ENCODE assay signal across 8 mouse cellular contexts in the genomic region with DNA sequence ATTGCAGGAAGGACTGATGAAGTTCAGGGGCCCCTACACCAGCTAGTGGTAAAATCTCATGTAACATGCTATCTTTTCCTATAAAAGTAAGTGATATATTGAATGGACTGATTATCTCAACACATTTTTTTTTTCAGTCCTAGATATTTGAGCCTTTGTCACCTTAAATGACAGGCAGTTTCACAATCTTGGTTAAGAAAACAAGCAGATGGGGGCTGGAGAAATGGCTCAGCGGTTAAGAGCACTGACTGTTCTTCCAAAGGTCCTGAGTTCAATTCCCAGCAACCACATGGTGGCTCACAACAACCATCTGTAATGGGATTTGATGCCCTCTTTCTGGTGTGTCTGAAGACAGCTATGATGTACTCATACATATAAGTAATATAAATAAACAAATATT. TPM values are rescaled to one million over a fixed set of nuclear protein-coding genes. Genes with fewer than 3 reads are reported as not detected.
DNase-seq lines count a peak whose midpoint lies in the region; ATAC-seq and TF ChIP-seq lines count a peak whose summit lies in the region.

No protein-coding gene starts in this region.

- 57% methylated on average over 1 of the region's 1 CpGs for WGBS in lung, embryonic 16.5 days
- 78% methylated on average over 1 of the region's 1 CpGs for WGBS in forebrain, embryonic 15.5 days
- 72% methylated on average over 1 of the region's 1 CpGs for WGBS in liver, embryonic 11.5 days
- 63% methylated on average over 1 of the region's 1 CpGs for WGBS in stomach, embryonic 14.5 days
- 93% methylated on average over 1 of the region's 1 CpGs for WGBS in thymus, adult 2 months

- H3K4me3 ChIP-seq in lung, embryonic 16.5 days (ENCODE audit: low read length) = no peak overlapping the region; the same call in 1 of the 2 replicates
- 0 out of 2 replicates have a peak overlapping the region, but pooled peaks have one; percentile 91 for H3K4me3 ChIP-seq in forebrain, embryonic 15.5 days
- no peak overlapping the region; the same call in 1 of the 2 replicates for H3K4me3 ChIP-seq in liver, embryonic 11.5 days (ENCODE audit: low read depth, low read length)
- H3K4me3 ChIP-seq in stomach, embryonic 14.5 days (ENCODE audit: low read depth, low read length) = peak overlapping the region; percentile 81; the same call in 1 of the 2 replicates
- H3K4me3 ChIP-seq in thymus, adult 2 months (ENCODE audit: control insufficient read depth, insufficient read depth, low read length) = no peak overlapping the region

- H3K27ac ChIP-seq in lung, embryonic 16.5 days (ENCODE audit: low read length) = peak overlapping the region; percentile 75; the same call in 1 of the 2 replicates
- no peak overlapping the region for H3K27ac ChIP-seq in forebrain, embryonic 15.5 days (replicated peaks)
- H3K27ac ChIP-seq in liver, embryonic 11.5 days (ENCODE audit: low read depth, low read length) = no peak overlapping the region
- H3K27ac ChIP-seq in stomach, embryonic 14.5 days (ENCODE audit: low read length) = no peak overlapping the region
- H3K27ac ChIP-seq in thymus, adult 2 months (ENCODE audit: control insufficient read depth, insufficient read depth, low read length) = no peak overlapping the region

- H3K4me2 ChIP-seq in lung, embryonic 16.5 days (ENCODE audit: low read depth, low read length) = peak overlapping the region; percentile 94
- H3K4me2 ChIP-seq in forebrain, embryonic 15.5 days (replicated peaks) = peak overlapping the region; percentile 90
- peak overlapping the region; percentile 98 for H3K4me2 ChIP-seq in liver, embryonic 11.5 days
- peak overlapping the region; percentile 90 for H3K4me2 ChIP-seq in stomach, embryonic 14.5 days (replicated peaks; ENCODE audit: low read depth, low read length)

- H3K27me3 ChIP-seq in lung, embryonic 16.5 days (ENCODE audit: control insufficient read depth, insufficient read depth, low read depth, low read length) = no peaks in the 10 kb centered on the region
- no peaks in the 10 kb centered on the region for H3K27me3 ChIP-seq in forebrain, embryonic 15.5 days
- no peaks in the 10 kb centered on the region for H3K27me3 ChIP-seq in liver, embryonic 11.5 days (replicated peaks; ENCODE audit: control insufficient read depth, insufficient read depth, low read length)
- no peaks in the 10 kb centered on the region for H3K27me3 ChIP-seq in stomach, embryonic 14.5 days (ENCODE audit: control insufficient read depth, insufficient read depth, low read length)
- no peaks in the 10 kb centered on the region for H3K27me3 ChIP-seq in thymus, adult 2 months (ENCODE audit: control insufficient read depth, insufficient read depth, low read length)

- H3K4me1 ChIP-seq in lung, embryonic 16.5 days (replicated peaks; ENCODE audit: control insufficient read depth, insufficient read depth, low read length) = peaks cover 7% of the 10 kb centered on the region
- peaks cover 10% of the 10 kb centered on the region for H3K4me1 ChIP-seq in forebrain, embryonic 15.5 days
- H3K4me1 ChIP-seq in liver, embryonic 11.5 days (replicated peaks; ENCODE audit: control insufficient read depth, insufficient read depth, low read length) = peaks cover 14% of the 10 kb centered on the region
- no peaks in the 10 kb centered on the region; the same call in 1 of the 2 replicates for H3K4me1 ChIP-seq in stomach, embryonic 14.5 days (ENCODE audit: control insufficient read depth, insufficient read depth, low read length)
- peaks cover 8% of the 10 kb centered on the region for H3K4me1 ChIP-seq in thymus, adult 2 months (replicated peaks; ENCODE audit: control insufficient read depth, insufficient read depth, low read length)

- no peak overlapping the region; the same call in 1 of the 2 replicates for H3K9ac ChIP-seq in lung, embryonic 16.5 days (ENCODE audit: low read length)
- H3K9ac ChIP-seq in forebrain, embryonic 15.5 days (replicated peaks) = no peak overlapping the region
- no peak overlapping the region; the same call in 1 of the 2 replicates for H3K9ac ChIP-seq in liver, embryonic 11.5 days (ENCODE audit: low read depth, low read length)
- H3K9ac ChIP-seq in stomach, embryonic 14.5 days (replicated peaks; ENCODE audit: low read depth, low read length) = 0 out of 2 replicates have a peak overlapping the region, but pooled peaks have one; percentile 79

- no peak for DNase-seq in lung, postnatal 10 days
- DNase-seq in liver, embryonic 11.5 days (ENCODE audit: low spot score) = no peak
- DNase-seq in spleen, adult 12 weeks (ENCODE audit: low spot score) = no peak
- DNase-seq in thymus, adult 2 months = no peak

- TF ChIP-seq CTCF in thymus, adult 2 months (IDR thresholded peaks at IDR 0.05; ENCODE audit: borderline replicate concordance, control insufficient read depth, extremely low read depth, insufficient read depth, low read length, poor library complexity) = no peak

- TF ChIP-seq POLR2A in thymus, adult 2 months (IDR thresholded peaks at IDR 0.05; ENCODE audit: control insufficient read depth, extremely low read depth, insufficient read depth, low read length, poor library complexity) = no peak

- no peak for ATAC-seq in lung, embryonic 16.5 days (ENCODE audit: low read depth)
- ATAC-seq in forebrain, embryonic 15.5 days (replicated peaks) = no peak
- no peak for ATAC-seq in liver, embryonic 11.5 days (replicated peaks; ENCODE audit: low FRiP score)
- ATAC-seq in stomach, embryonic 14.5 days (ENCODE audit: insufficient number of reproducible peaks, insufficient read depth, low FRiP score, low read depth) = no peak
- no peak for ATAC-seq in erythroid progenitor cell, adult 5-6 weeks (replicated peaks; ENCODE audit: low FRiP score, poor library complexity, severe bottlenecking)

- no peaks in the 10 kb centered on the region for H3K9me3 ChIP-seq in lung, embryonic 16.5 days (ENCODE audit: control insufficient read depth, low read length)
- no peaks in the 10 kb centered on the region for H3K9me3 ChIP-seq in forebrain, embryonic 15.5 days
- no peaks in the 10 kb centered on the region for H3K9me3 ChIP-seq in liver, embryonic 11.5 days (ENCODE audit: control insufficient read depth, low read length)
- H3K9me3 ChIP-seq in stomach, embryonic 14.5 days (ENCODE audit: control insufficient read depth, low read depth, low read length) = no peaks in the 10 kb centered on the region

- H3K36me3 ChIP-seq in lung, embryonic 16.5 days (ENCODE audit: control insufficient read depth, insufficient read depth, low read length) = no peaks in the 10 kb centered on the region; the same call in 1 of the 2 replicates
- H3K36me3 ChIP-seq in forebrain, embryonic 15.5 days = peaks cover 17% of the 10 kb centered on the region; the same call in 1 of the 2 replicates
- H3K36me3 ChIP-seq in liver, embryonic 11.5 days (ENCODE audit: control insufficient read depth, insufficient read depth, low read length) = peaks cover 3% of the 10 kb centered on the region; the same call in 1 of the 2 replicates
- H3K36me3 ChIP-seq in stomach, embryonic 14.5 days (ENCODE audit: control insufficient read depth, insufficient read depth, low read length) = peaks cover 10% of the 10 kb centered on the region
- H3K36me3 ChIP-seq in thymus, adult 2 months (ENCODE audit: control insufficient read depth, insufficient read depth, low read length) = no peaks in the 10 kb centered on the region; the same call in 1 of the 2 replicates

RNA-seq across cellular contexts. Expression of a gene that starts 1.7 kb away (rescaled TPM):
- polyA plus RNA-seq in lung, embryonic 16.5 days (2015; fragmentation: Nextera tagmentation; extraction: Ambion mirVana) = 76.4 and 94.8 TPM in 2 replicates
- polyA plus RNA-seq in forebrain, embryonic 15.5 days (2015; fragmentation: Nextera tagmentation; extraction: Ambion mirVana) = 50.9 and 56.7 TPM in 2 replicates
- 39.6 and 47.7 TPM in 2 replicates for polyA plus RNA-seq in liver, embryonic 11.5 days (2014; fragmentation: Nextera tagmentation; extraction: Ambion mirVana)
- 87.7 and 93.3 TPM in 2 replicates for polyA plus RNA-seq in stomach, embryonic 14.5 days (2014; fragmentation: Nextera tagmentation; extraction: Ambion mirVana)
- 23.1 and 45.3 TPM in 2 replicates for total RNA-seq in erythroid progenitor cell, adult 5-6 weeks (2015; ENCODE audit: low replicate concordance)
- 38.9 and 50.2 TPM in 2 replicates for total RNA-seq in erythroid progenitor cell, adult 5-6 weeks (2017; ENCODE audit: low replicate concordance)
- polyA plus RNA-seq in thymus, adult 2 months (2012; rRNA removed) = 37.5 and 43.5 TPM in 2 replicates

RNA-seq across cellular contexts. Expression of a gene that starts 24.1 kb away (rescaled TPM):
- polyA plus RNA-seq in lung, embryonic 16.5 days (2015; fragmentation: Nextera tagmentation; extraction: Ambion mirVana) = 73.0 and 76.9 TPM in 2 replicates
- polyA plus RNA-seq in forebrain, embryonic 15.5 days (2015; fragmentation: Nextera tagmentation; extraction: Ambion mirVana) = 61.3 and 66.6 TPM in 2 replicates
- polyA plus RNA-seq in liver, embryonic 11.5 days (2014; fragmentation: Nextera tagmentation; extraction: Ambion mirVana) = 97.1 and 104 TPM in 2 replicates
- 85.5 and 87.7 TPM in 2 replicates for polyA plus RNA-seq in stomach, embryonic 14.5 days (2014; fragmentation: Nextera tagmentation; extraction: Ambion mirVana)
- 24.3 and 25.2 TPM in 2 replicates for total RNA-seq in erythroid progenitor cell, adult 5-6 weeks (2015; ENCODE audit: low replicate concordance)
- 19.6 and 30.0 TPM in 2 replicates for total RNA-seq in erythroid progenitor cell, adult 5-6 weeks (2017; ENCODE audit: low replicate concordance)
- 46.4 and 53.1 TPM in 2 replicates for polyA plus RNA-seq in thymus, adult 2 months (2012; rRNA removed)

RNA-seq across cellular contexts. Expression of a gene that starts 27.0 kb away (rescaled TPM):
- polyA plus RNA-seq in lung, embryonic 16.5 days (2015; fragmentation: Nextera tagmentation; extraction: Ambion mirVana) = 1.3 TPM in 2 replicates
- polyA plus RNA-seq in forebrain, embryonic 15.5 days (2015; fragmentation: Nextera tagmentation; extraction: Ambion mirVana) = 0.08 and 0.13 TPM in 2 replicates
- polyA plus RNA-seq in liver, embryonic 11.5 days (2014; fragmentation: Nextera tagmentation; extraction: Ambion mirVana) = 6.3 and 7.1 TPM in 2 replicates
- 0.38 and 0.39 TPM in 2 replicates for polyA plus RNA-seq in stomach, embryonic 14.5 days (2014; fragmentation: Nextera tagmentation; extraction: Ambion mirVana)
- 4.3 and 5.0 TPM in 2 replicates for total RNA-seq in erythroid progenitor cell, adult 5-6 weeks (2015; ENCODE audit: low replicate concordance)
- total RNA-seq in erythroid progenitor cell, adult 5-6 weeks (2017; ENCODE audit: low replicate concordance) = 1.7 and 3.4 TPM in 2 replicates
- polyA plus RNA-seq in thymus, adult 2 months (2012; rRNA removed) = 9.3 and 9.5 TPM in 2 replicates

RNA-seq across cellular contexts. Expression of a gene that starts 41.3 kb away (rescaled TPM):
- 41.7 and 48.4 TPM in 2 replicates for polyA plus RNA-seq in lung, embryonic 16.5 days (2015; fragmentation: Nextera tagmentation; extraction: Ambion mirVana)
- 35.2 and 35.6 TPM in 2 replicates for polyA plus RNA-seq in forebrain, embryonic 15.5 days (2015; fragmentation: Nextera tagmentation; extraction: Ambion mirVana)
- 47.7 and 49.8 TPM in 2 replicates for polyA plus RNA-seq in liver, embryonic 11.5 days (2014; fragmentation: Nextera tagmentation; extraction: Ambion mirVana)
- 47.7 and 48.1 TPM in 2 replicates for polyA plus RNA-seq in stomach, embryonic 14.5 days (2014; fragmentation: Nextera tagmentation; extraction: Ambion mirVana)
- total RNA-seq in erythroid progenitor cell, adult 5-6 weeks (2015; ENCODE audit: low replicate concordance) = 1.4 and 6.3 TPM in 2 replicates
- 3.6 and 12.2 TPM in 2 replicates for total RNA-seq in erythroid progenitor cell, adult 5-6 weeks (2017; ENCODE audit: low replicate concordance)
- 37.0 and 38.4 TPM in 2 replicates for polyA plus RNA-seq in thymus, adult 2 months (2012; rRNA removed)

RNA-seq across cellular contexts. Expression of a gene that starts 48.5 kb away (rescaled TPM):
- polyA plus RNA-seq in lung, embryonic 16.5 days (2015; fragmentation: Nextera tagmentation; extraction: Ambion mirVana) = 217 and 224 TPM in 2 replicates
- 131 and 134 TPM in 2 replicates for polyA plus RNA-seq in forebrain, embryonic 15.5 days (2015; fragmentation: Nextera tagmentation; extraction: Ambion mirVana)
- 133 and 147 TPM in 2 replicates for polyA plus RNA-seq in liver, embryonic 11.5 days (2014; fragmentation: Nextera tagmentation; extraction: Ambion mirVana)
- polyA plus RNA-seq in stomach, embryonic 14.5 days (2014; fragmentation: Nextera tagmentation; extraction: Ambion mirVana) = 172 and 189 TPM in 2 replicates
- total RNA-seq in erythroid progenitor cell, adult 5-6 weeks (2015; ENCODE audit: low replicate concordance) = 245 and 298 TPM in 2 replicates
- 215 and 282 TPM in 2 replicates for total RNA-seq in erythroid progenitor cell, adult 5-6 weeks (2017; ENCODE audit: low replicate concordance)
- polyA plus RNA-seq in thymus, adult 2 months (2012; rRNA removed) = 26.7 and 28.6 TPM in 2 replicates

Comparison
In these comparisons a context has a peak if more than half of its experiments do, and no peak if none do; other contexts are left out.
1. H3K4me3 ChIP-seq: peak in forebrain, embryonic 15.5 days (single experiment) and stomach, embryonic 14.5 days (single experiment); none in lung, embryonic 16.5 days (single experiment), liver, embryonic 11.5 days (single experiment) and thymus, adult 2 months (single experiment).
2. Peak in every context shown above with its lines, with median percentiles within 50 percentile points of each other: H3K4me2 ChIP-seq.